Mouse (Mus musculus) gonadal fat pad, adult 2 months (tissue): ENCODE results near the gene Nr2c2. TPM values are rescaled to one million over a fixed set of nuclear protein-coding genes. Genes with fewer than 3 reads are reported as not detected.
A peak's percentile ranks its signal among the peaks of the same experiment; 100 is the strongest.
"Not testable (repeated sequence)": the region's sequence is repeated elsewhere in the genome, so short reads cannot be mapped to it uniquely, and the experiment has no call there.

Experiments
- DNase-seq: peaks from one replicate; pipeline ENCODE4 v3.0.0-alpha.2; 2012; ENCODE audit warnings: low read depth
- polyA plus RNA-seq: library from polyadenylated mRNA; depleted of rRNA; stranded (reverse); fragments of >200 nt; gene quantifications from 2 replicates; pipeline ENCODE4 v1.2.3, GENCODE M21; 2012; rRNA removed

Gene Nr2c2
- 17.2 and 18.8 TPM in 2 replicates for polyA plus RNA-seq

GRCm38 (mm10) chr6:92091130-92091591, at the start of gene Nr2c2:
Nr2c2 (plus strand) TSS chr6:92091390.
- DNase-seq: no peak

GRCm38 (mm10) chr6:92042055-92042454, 49.1 kb upstream of the Nr2c2 start:
- DNase-seq: no peak

GRCm38 (mm10) chr6:92042850-92043249, 48.3 kb upstream of the Nr2c2 start:
- DNase-seq: no peak

- no peak for DNase-seq
Measured at GRCm38 (mm10) chr6:92057768-92058167, 33.4 kb upstream of the Nr2c2 start.

GRCm38 (mm10) chr6:92061725-92062124, 29.5 kb upstream of the Nr2c2 start:
- no peak for DNase-seq

GRCm38 (mm10) chr6:92063452-92063851, 27.7 kb upstream of the Nr2c2 start:
- DNase-seq: no peak

GRCm38 (mm10) chr6:92064101-92064500, 27.1 kb upstream of the Nr2c2 start:
- no peak for DNase-seq

GRCm38 (mm10) chr6:92065721-92066496, 25.3 kb upstream of the Nr2c2 start:
- DNase-seq: no peak

- DNase-seq: no peak
Measured at GRCm38 (mm10) chr6:92067146-92067790, 23.9 kb upstream of the Nr2c2 start.

GRCm38 (mm10) chr6:92071121-92071839, 19.9 kb upstream of the Nr2c2 start:
- no peak for DNase-seq

GRCm38 (mm10) chr6:92080730-92081129, 10.5 kb upstream of the Nr2c2 start:
- no peak for DNase-seq

- DNase-seq: no peak
Measured at GRCm38 (mm10) chr6:92082756-92083155, 8.4 kb upstream of the Nr2c2 start.

GRCm38 (mm10) chr6:92084932-92085331, 6.3 kb upstream of the Nr2c2 start:
- no peak for DNase-seq

- not testable (repeated sequence) for DNase-seq
Measured at GRCm38 (mm10) chr6:92089141-92089540, 2.0 kb upstream of the Nr2c2 start.

- DNase-seq: no peak
Measured at GRCm38 (mm10) chr6:92089982-92090381, 1.2 kb upstream of the Nr2c2 start.

- DNase-seq: no peak
Measured at GRCm38 (mm10) chr6:92090497-92090896, 693 bp upstream of the Nr2c2 start.

GRCm38 (mm10) chr6:92091767-92092489, 738 bp downstream of the Nr2c2 start:
- peak; percentile 66 for DNase-seq

GRCm38 (mm10) chr6:92092737-92093136, 1.5 kb downstream of the Nr2c2 start:
- no peak for DNase-seq

GRCm38 (mm10) chr6:92093869-92094268, 2.7 kb downstream of the Nr2c2 start:
- DNase-seq: no peak

GRCm38 (mm10) chr6:92100679-92101360, 9.6 kb downstream of the Nr2c2 start:
- peak; percentile 36 for DNase-seq

GRCm38 (mm10) chr6:92124547-92124946, 33.4 kb downstream of the Nr2c2 start:
- no peak for DNase-seq
